Mouse (Mus musculus) ES-E14 (cell line): ENCODE measurements around the gene Esrra. TPM values are rescaled to one million over a fixed set of nuclear protein-coding genes. Genes with fewer than 3 reads are reported as not detected.

Experiments used
- DNase-seq: peaks from one replicate; pipeline ENCODE4 v3.0.0-alpha.2; 2013; ENCODE audit warnings: low read depth, low spot score
- H3K27ac ChIP-seq: 2 replicates; pipeline ENCODE4 v1.5.1; 2012; ENCODE audit warnings: low read depth, mild to moderate bottlenecking, low read length, moderate library complexity, mixed read lengths; ENCODE audit not compliant: poor library complexity, insufficient read depth, severe bottlenecking
- H3K36me3 ChIP-seq: 2 replicates; pipeline ENCODE4 v1.6.1; 2012; ENCODE audit warnings: mild to moderate bottlenecking, low read length, moderate library complexity, mixed read lengths; ENCODE audit not compliant: control insufficient read depth, poor library complexity, insufficient read depth, severe bottlenecking
- H3K4me1 ChIP-seq, 2 experiments: fragments of 150-350 bp in 1 of 2; sonication (generic) in 1 of 2; 2 replicates each; pipeline ENCODE4 v1.6.1; 2012; ENCODE audit warnings: low read length in 2 of 2, mild to moderate bottlenecking in 1 of 2, mixed read lengths in 1 of 2; ENCODE audit not compliant: control insufficient read depth in 2 of 2, insufficient read depth in 2 of 2, poor library complexity in 1 of 2
- H3K4me3 ChIP-seq, 2 experiments: fragments of 150-350 bp in 1 of 2; sonication (generic) in 1 of 2; 2 replicates each; pipeline ENCODE4 v1.5.1; 2012; ENCODE audit warnings: low read length in 2 of 2, low read depth in 1 of 2, mild to moderate bottlenecking in 1 of 2, mixed read lengths in 1 of 2; ENCODE audit not compliant: insufficient read depth in 1 of 2, poor library complexity in 1 of 2, severe bottlenecking in 1 of 2
- H3K9ac ChIP-seq: 2 replicates; pipeline ENCODE4 v1.6.1; 2012; ENCODE audit warnings: low read depth, mild to moderate bottlenecking, low read length, mixed read lengths; ENCODE audit not compliant: poor library complexity, insufficient read depth, severe bottlenecking
- H3K9me3 ChIP-seq: fragments of 150-350 bp; sonication (generic); 2 replicates; pipeline ENCODE4 v1.6.1; 2012; ENCODE audit warnings: low read depth, mild to moderate bottlenecking, low read length; ENCODE audit not compliant: control insufficient read depth, insufficient read depth
- CHD2 ChIP-seq: IDR thresholded peaks from 2 replicates; pipeline ENCODE4 v1.6.1; 2014; ENCODE audit warnings: mild to moderate bottlenecking, low read depth, low read length, inconsistent platforms
- HCFC1 ChIP-seq: IDR thresholded peaks from 2 replicates; pipeline ENCODE4 v1.6.1; 2012; ENCODE audit warnings: low read length, inconsistent platforms, borderline replicate concordance; ENCODE audit not compliant: insufficient read depth
- MAFK ChIP-seq: IDR thresholded peaks from 2 replicates; pipeline ENCODE4 v1.6.1; 2014; ENCODE audit warnings: mild to moderate bottlenecking, low read depth, low read length, inconsistent platforms; ENCODE audit not compliant: insufficient read depth
- ZC3H11A ChIP-seq: IDR thresholded peaks from 2 replicates; pipeline ENCODE4 v1.6.1; 2012; ENCODE audit warnings: low read depth, mild to moderate bottlenecking, inconsistent platforms, low read length, borderline replicate concordance
- ZNF384 ChIP-seq: IDR thresholded peaks from 2 replicates; pipeline ENCODE4 v1.6.1; 2012; ENCODE audit warnings: low read depth, low read length, inconsistent platforms
- in situ Hi-C, 2 experiments: fragments of 600-800 bp; cut with MboI; formaldehyde crosslinking; loops; one replicate each; pipeline ENCODE4 v1.15.1; 2025; ENCODE audit warnings: low sequenced_read_pairs in 2 of 2, inconsistent platforms in 1 of 2; ENCODE audit not compliant: unreplicated experiment in 2 of 2
- total RNA-seq: library from RNA; depleted of rRNA; stranded (reverse); fragments of 300-350 nt; gene quantifications from 2 replicates; pipeline ENCODE4 v1.2.3, GENCODE M21; 2012

Gene Esrra
- total RNA-seq, 1 experiment = 23.1 TPM

DNA sequence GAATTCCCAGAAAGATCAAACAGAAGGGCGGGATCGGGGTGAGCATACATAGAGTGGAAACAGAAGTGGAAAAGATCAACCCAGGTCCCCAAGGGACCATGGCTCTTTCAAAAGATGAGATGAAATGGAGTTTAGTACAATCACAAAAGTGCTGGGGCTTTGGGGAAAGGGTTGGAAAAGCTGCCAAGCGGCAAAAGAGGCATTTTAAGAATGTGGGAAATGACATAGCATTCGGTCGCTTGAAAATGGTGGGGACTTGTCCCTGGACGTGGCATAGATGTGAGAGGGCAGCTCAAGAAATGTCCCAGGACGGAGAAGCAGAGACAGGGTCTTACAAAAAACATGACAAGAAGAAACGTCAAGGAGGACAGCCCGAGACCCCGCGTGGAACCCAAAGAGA is 12.6 kb downstream of the Esrra start:
- Histone ChIP-seq H3K9me3 (no peaks in the 10 kb centered on the region), H3K9ac (peak overlapping the region; percentile 85), H3K27ac (0 out of 2 replicates have a peak overlapping the region, but pooled peaks have one; percentile 93), H3K4me3 (peak overlapping the region; percentile 76 to 93), H3K36me3 (peaks cover 39% of the 10 kb centered on the region), H3K4me1 (peaks cover 0 to 4% of the 10 kb centered on the region in 2 experiments; a peak in 2 of 4 replicates)
- in situ Hi-C loops = no loop called here
- DNase-seq = no peak
- no peak for TF ChIP-seq ZNF384
- no peak for TF ChIP-seq ZC3H11A
- no peak for TF ChIP-seq MAFK
- TF ChIP-seq HCFC1 = no peak
- no peak for TF ChIP-seq CHD2

GRCm38 (mm10) chr19:6907811-6908540 is 13.6 kb downstream of the Esrra start:
- Histone ChIP-seq H3K4me3 (no peak overlapping the region), H3K36me3 (peaks cover 34% of the 10 kb centered on the region), H3K9ac (0 out of 2 replicates have a peak overlapping the region, but pooled peaks have one; percentile 2), H3K4me1 (peaks cover 0 to 4% of the 10 kb centered on the region in 2 experiments; a peak in 2 of 4 replicates), H3K27ac (no peak overlapping the region), H3K9me3 (no peaks in the 10 kb centered on the region)
- DNase-seq = no peak
- in situ Hi-C loops = no loop called here
- TF ChIP-seq HCFC1 (no peak), ZC3H11A (no peak), MAFK (no peak), ZNF384 (no peak), CHD2 (no peak)

GRCm38 (mm10) chr19:6907094-6907493 is 14.5 kb downstream of the Esrra start:
- TF ChIP-seq ZC3H11A (no peak), CHD2 (no peak)
- Histone ChIP-seq H3K9me3 (no peaks in the 10 kb centered on the region), H3K9ac (no peak overlapping the region), H3K4me1 (peaks cover 0 to 4% of the 10 kb centered on the region in 2 experiments; a peak in 2 of 4 replicates), H3K36me3 (peaks cover 26% of the 10 kb centered on the region), H3K27ac (no peak overlapping the region), H3K4me3 (no peak overlapping the region)
- in situ Hi-C loops = no loop called here
- no peak for DNase-seq

GRCm38 (mm10) chr19:6906199-6906598 is 15.4 kb downstream of the Esrra start:
- no peak overlapping the region for H3K27ac ChIP-seq
- in situ Hi-C loops = no loop called here
- no peak for DNase-seq
- no peak overlapping the region for H3K4me3 ChIP-seq
- peaks cover 0 to 4% of the 10 kb centered on the region in 2 experiments; a peak in 1 of 4 replicates for H3K4me1 ChIP-seq
- H3K9me3 ChIP-seq = no peaks in the 10 kb centered on the region
- TF ChIP-seq ZC3H11A (no peak), MAFK (no peak), ZNF384 (no peak), HCFC1 (no peak), CHD2 (no peak)
- no peak overlapping the region for H3K9ac ChIP-seq
- peaks cover 18% of the 10 kb centered on the region; the same call in 1 of the 2 replicates for H3K36me3 ChIP-seq
